Mouse (Mus musculus): ENCODE results near the gene Nus1.

Gene Nus1

DNA sequence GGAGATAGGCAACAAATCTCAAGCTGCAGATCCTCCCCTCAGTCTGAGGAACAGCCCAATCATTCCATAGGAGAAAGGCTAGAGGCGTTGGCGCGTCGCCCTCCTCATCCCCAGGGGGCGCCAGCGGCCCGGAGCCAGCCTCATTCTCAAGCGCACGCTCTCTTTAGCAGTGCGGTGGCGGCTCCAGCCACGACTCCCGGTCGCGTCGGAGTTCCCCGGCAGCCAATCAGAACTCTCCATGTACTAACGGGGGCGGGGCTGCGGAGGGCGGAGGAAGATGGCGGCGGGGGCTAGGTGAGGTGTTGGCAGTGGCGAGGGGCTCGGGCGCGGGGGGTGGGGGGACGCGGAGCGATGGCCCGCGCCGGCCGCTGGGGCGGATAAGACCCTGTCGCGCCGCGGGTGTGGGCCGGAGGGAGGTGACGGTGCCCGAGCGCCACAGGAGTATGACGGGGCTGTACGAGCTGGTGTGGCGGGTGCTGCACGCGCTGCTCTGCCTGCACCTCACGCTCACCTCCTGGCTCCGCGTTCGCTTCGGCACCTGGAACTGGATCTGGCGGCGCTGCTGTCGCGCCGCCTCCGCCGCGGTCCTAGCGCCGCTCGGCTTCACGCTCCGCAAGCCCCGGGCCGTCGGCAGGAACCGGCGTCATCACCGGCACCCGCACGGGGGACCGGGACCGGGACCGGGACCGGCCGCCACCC lies at the start of gene Nus1:
Gene Nus1 (plus strand): TSS at position 249 of the 699 bp plus-strand sequence.
- no peak; the same call in 1 of the 2 replicates for TF ChIP-seq GATA4 (IDR thresholded peaks at IDR 0.05; ENCODE audit: insufficient replicate concordance, low read length)

DNA sequence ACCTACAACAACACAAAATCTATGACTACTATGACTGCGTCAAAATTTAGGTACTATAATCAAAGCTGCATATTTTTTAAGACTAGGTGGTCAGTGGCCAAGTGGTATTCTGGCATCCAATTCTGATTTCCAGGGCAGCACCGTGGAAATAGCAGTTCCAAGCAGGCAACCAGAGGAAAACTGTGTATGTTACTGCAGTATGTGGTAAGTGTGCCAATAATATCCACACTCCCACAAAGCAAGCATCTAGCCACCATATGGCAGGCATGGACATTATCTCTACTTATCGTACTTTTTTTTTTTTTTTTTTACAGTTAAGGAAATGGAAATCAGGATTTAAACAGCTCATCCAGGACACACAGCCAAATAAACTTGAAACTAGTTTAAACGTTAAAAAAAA lies 49.0 kb upstream of the Nus1 start:
- TF ChIP-seq GATA4 (IDR thresholded peaks at IDR 0.05; ENCODE audit: insufficient replicate concordance, low read length) = no peak

DNA sequence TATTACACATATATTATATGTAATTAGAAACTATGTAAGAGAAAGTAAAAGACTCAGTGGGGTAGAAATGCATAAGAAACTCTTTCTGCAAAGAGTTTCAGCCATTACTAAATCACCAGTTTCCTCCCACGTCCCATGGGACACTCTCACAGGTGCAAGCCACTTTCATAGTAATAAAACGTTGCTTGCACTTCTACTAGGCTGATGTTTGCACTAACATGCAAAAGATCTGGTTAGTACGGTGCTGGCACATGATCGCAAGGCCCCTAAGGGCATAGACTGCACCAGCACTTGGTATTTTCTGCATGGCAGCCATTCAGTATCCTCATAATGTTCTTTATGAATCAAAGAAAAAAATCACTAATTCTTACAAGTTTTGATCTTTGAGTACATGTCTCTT lies 43.5 kb upstream of the Nus1 start:
- no peak for TF ChIP-seq GATA4 (IDR thresholded peaks at IDR 0.05; ENCODE audit: insufficient replicate concordance, low read length)

DNA sequence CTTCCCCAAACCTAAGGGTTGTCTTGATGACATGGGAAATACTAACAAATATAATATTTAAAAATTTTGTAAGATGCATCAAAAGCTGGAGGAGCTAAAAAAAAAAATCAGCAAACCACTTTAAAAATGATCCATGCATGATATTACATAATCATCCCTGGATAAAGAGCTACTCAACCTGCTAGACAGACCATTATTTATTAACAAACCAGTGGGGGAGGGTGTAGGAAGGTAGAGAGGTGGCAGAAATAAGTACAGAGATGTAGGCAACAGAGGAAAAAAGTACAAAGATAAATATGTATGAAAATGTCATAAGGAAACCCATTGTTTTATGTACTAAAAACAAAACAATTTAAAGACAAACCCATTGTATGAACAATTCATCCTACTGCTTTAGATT lies 42.7 kb upstream of the Nus1 start:
- no peak for TF ChIP-seq GATA4 (IDR thresholded peaks at IDR 0.05; ENCODE audit: insufficient replicate concordance, low read length)

DNA sequence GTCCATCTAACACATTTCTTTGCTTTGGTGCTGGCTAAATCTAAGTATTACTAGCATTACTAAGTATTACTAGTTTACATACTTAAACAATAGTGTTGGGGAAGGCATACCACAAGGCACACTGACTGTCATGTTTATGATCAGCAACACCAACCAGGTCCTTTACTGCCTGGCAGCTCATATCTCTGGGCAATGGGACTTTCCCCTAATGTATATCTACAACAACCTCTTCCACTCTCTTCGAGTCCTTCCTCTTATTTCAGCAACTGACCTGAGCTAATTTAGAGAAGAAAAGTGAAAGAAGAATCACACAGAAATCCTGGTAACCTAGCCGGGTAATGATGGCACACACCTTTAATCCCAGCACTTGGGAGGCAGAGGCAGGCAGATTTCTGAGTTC lies 40.9 kb upstream of the Nus1 start:
- TF ChIP-seq GATA4 (IDR thresholded peaks at IDR 0.05; ENCODE audit: insufficient replicate concordance, low read length) = no peak

DNA sequence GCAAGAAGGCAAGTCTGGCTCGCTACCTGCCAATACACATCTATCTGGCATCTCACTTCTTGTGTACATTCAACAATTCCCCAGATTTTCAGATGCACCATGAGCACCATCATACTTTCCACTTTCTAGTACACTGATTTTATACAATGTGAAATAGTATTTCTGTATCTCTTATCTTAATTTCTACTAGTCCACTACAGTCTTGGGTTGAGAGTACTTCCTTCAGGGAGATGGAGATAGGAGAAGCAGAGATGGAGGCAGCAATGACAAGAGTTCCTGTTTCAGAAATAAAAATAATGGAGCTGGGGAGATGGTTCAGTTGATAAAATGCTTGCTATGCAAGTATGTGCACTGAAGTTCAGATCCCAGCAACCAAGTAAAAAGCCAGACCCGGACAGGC lies 39.5 kb upstream of the Nus1 start:
- TF ChIP-seq GATA4 (IDR thresholded peaks at IDR 0.05; ENCODE audit: insufficient replicate concordance, low read length) = no peak

DNA sequence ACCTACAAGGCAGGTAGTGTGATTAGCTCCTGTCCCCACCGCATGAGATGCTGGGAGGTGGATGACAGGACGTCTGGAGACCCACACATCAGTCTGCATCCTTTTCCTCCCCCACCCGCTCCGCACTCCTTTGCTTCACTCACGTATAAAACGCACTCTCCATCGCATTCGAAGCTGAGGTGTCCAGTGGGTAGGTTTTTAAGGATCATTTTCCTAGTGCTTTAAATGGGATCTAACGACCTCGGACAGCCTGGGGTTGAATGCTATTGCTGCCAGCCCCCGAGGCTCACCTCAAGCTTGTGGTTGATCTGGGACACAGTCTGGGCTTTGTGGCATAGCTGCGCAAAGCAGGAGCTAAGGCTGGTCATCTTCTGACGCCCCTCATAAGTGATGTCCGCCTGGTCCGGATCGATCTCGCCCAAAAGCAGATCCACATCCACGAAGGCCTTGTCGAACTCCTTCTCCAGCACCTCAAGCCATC lies 36.0 kb upstream of the Nus1 start:
- no peak for TF ChIP-seq GATA4 (IDR thresholded peaks at IDR 0.05; ENCODE audit: insufficient replicate concordance, low read length)

DNA sequence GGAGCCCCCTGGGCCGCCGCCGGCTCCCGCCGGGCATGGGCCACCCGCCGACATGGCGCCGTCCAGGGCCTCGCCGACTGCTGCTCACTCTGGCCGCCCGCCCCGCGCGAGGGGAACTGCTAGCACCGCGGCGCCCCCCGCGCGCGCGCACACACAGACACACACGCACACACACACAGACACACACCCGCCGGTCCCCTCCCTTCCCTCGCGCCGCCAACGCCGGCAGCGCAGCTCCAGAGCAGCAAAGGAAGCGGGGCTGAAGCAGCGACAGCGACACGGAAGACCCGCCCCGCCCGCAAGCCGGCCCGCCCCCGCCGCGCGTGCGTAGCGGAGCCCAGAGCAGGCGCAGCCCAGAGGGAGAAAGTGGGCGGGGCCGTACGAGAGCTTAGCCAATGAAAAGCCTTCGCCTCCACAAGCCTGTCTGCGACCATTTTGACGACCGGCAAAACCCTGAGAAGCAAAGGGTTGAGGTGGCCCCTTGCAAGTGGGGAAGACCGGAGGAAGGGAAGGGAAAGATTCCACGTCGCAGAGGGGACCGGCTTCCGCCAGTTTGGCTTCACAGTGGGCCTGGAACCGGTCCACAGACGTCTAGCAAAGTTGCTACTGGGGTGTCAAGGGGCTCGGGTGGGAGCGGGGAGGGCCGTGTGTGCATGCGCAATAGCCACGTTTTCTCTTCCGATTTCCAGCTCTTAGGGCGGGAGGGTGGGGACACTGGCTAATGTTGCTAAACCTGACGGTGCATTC lies 35.3 kb upstream of the Nus1 start, which contains the start of gene Gopc:
Gene Gopc (minus strand): TSS at position 280 of the 747 bp plus-strand sequence.
- no peak for TF ChIP-seq GATA4 (IDR thresholded peaks at IDR 0.05; ENCODE audit: insufficient replicate concordance, low read length)

DNA sequence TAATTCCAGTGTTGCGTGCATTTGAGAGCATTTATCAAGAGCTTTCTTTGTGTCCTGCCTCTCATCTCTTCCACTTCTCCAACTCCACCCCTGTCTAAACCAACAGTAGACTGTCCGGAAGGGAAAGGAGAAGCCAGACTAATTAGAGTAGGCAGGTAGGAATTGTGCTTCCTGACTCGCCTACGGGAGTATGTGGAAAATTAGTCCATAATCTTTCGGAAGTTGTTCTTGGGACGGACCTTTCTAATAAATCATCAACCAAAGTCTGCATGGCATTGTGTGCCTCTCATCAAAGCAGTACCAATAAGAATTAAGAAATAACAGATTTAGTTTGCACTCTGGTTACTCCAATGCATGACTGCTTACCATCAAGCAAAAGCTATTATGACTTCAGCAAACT lies 34.3 kb upstream of the Nus1 start:
- TF ChIP-seq GATA4 (IDR thresholded peaks at IDR 0.05; ENCODE audit: insufficient replicate concordance, low read length) = no peak

DNA sequence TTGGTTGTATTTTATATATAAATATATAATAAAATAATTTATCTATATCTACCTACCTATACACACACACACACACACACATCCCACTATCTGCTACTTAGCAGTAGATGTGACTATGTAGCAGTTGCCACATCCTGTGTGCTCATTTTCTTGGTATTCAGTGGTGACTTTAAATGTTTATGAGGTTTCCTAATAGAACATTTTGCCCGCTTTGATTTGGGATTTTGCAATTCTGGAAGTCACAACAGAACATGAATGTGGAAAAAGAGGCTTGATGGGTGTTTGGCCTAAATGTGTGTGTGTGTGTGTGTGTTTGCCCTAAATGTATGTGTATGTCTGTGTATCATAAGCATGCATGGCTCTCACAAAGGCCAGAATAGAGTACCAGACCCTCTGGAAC lies 33.8 kb upstream of the Nus1 start:
- TF ChIP-seq GATA4 (IDR thresholded peaks at IDR 0.05; ENCODE audit: insufficient replicate concordance, low read length) = no peak

DNA sequence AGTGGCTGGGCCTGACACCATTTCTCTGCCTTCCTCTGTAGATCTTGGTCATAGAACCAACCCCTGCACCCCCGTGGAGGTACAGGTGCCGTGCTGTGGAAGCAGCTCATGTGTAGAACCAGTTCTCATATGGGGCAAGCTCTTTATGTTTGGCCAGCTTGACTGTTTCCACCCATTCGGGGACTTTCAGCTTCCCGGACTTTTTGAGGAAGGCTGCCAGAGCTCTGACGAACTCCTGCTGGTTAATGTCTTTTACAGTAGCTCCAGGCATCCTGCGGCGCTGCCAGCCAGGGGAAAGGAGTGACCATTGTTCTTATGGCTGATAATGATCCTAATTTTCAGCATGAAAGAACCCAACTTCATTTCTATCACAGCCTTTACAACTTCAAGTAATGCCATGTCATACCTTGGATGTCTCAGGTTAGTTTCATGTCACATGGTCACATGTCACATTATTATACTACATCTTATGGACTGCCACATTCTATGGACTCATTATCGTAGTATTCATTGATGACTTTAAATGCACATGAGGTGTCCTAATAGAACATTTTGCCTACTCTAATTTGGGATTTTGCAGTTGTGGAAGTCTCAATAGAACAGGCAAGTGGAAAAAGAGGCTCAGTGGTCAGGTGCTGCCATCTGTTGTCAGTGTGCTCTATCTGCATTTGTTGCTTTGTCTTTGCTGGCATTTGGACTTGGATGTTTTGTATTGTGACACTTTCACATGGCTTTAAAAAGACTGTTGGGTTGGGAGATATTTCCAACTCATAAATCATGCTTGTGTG lies 32.3 kb upstream of the Nus1 start:
- no peak for TF ChIP-seq GATA4 (IDR thresholded peaks at IDR 0.05; ENCODE audit: insufficient replicate concordance, low read length)

DNA sequence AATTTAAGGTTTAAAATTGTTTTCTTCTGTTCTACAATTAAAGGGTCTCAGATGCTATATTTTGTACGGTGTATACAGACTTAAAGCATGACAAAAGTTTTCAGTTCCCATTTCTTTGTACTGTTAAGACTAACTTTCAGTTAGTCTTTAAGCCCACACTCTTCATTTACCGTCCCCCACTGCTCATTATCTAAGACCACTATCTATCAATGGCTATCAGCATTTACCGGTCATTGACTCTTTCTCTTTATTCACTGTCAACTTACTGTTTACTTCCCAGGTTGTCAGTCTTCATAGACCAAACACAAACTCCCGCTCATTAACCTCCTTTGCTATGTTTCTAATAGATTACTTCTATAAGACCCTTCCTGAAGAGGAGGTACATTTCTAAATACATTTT lies 30.2 kb upstream of the Nus1 start:
- no peak for TF ChIP-seq GATA4 (IDR thresholded peaks at IDR 0.05; ENCODE audit: insufficient replicate concordance, low read length)

DNA sequence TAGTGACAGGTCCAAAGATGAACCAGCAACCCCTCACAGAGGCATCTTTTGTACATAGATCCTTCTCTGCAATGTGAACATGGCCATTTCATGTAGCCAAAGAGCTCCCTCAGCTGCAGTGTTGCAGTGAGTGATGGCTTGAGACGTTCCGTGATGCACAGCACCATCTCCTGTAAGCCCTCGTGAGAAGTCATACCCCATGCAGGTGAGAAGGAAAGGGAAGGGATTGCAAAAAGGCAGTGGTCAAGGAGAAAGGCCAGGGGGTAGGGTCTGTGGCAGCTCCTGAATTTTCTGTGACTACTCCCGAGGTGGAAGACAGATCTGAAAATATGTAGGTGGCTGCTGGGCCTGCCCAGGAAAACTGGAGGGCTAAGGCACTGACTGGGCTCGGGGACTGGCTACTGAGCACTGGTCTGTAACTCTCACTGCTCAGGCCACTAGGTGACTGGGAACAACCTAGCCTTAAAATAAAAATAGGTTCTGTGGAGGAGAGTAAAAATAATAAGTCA lies 28.4 kb upstream of the Nus1 start, which contains the start of gene Nepn:
Gene Nepn (plus strand): TSS at position 51 of the 509 bp plus-strand sequence.
- no peak for TF ChIP-seq GATA4 (IDR thresholded peaks at IDR 0.05; ENCODE audit: insufficient replicate concordance, low read length)

DNA sequence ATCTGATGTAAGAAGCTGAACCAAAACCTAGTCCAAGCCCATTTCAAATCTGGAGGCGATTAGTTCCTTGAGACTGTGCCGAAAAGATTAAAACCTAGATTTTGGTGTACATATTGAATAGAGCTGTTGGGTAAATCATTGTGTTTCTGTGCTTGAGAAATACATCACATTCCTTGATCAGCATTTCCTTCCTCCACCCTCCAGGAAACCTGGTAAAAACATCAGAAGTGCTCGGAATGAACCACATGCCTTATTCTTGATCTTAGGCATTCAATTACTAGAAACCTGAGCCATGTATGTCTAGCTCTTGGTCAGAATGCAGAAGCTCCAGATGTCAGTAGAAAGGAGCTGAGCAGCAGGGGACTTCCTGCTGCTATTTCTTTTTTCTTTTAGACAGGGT lies 27.9 kb upstream of the Nus1 start:
- TF ChIP-seq GATA4 (IDR thresholded peaks at IDR 0.05; ENCODE audit: insufficient replicate concordance, low read length) = no peak

DNA sequence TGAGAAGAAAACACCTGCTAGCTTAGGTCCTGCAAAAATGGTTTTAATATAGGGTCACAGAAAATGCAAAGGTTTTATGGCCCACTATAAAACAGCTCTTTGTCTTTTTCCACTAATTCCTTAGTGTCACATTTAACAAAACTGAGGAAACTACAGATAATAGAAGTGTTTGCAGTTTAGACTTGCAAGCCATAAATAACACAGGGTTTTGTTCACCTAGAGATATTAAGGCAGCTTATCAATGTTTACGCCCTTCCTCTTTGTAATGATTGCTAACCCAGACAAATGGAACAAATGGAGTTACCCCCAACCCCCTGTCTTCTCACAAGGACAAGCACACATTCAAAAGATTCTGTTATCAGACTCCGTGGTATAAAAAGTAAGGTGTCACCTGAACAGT lies 26.1 kb upstream of the Nus1 start:
- no peak for TF ChIP-seq GATA4 (IDR thresholded peaks at IDR 0.05; ENCODE audit: insufficient replicate concordance, low read length)

All from liver, adult (tissue).